Mouse (Mus musculus) frontal cortex, postnatal 14 days (tissue): Measurements from ENCODE around the gene Thsd7a.

Source experiments
- DNase-seq, 2 experiments: peaks; one replicate each; pipeline ENCODE4 v3.0.0; 2022; ENCODE audit warnings: low spot score in 2 of 2

Gene Thsd7a

DNA sequence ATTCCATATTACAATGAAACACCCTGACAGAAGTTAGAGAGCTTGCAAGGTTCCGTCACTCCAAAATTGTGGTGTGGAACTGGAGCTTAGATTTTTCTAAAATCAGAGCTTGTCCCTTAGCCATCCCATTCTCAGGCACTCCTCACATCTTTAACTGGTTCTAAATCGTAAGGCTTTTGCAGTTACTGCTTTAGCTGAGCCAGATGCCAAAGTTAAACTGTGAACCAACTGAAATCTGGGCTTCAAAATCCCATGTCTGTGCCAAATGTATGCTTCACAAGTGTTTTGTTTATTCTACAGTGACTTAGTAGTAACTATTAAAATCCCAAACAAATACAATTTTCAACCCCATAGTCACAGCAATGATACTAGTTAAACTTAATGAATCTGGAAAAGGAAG, 242.3 kb downstream of the Thsd7a start:
- DNase-seq, result no peak

- DNase-seq, result no peak
These were observed 245.3 kb downstream of the Thsd7a start for GRCm38 (mm10) chr6:12503867-12504266.

GRCm38 (mm10) chr6:12500888-12501287, 248.3 kb downstream of the Thsd7a start:
- DNase-seq, result no peak

GRCm38 (mm10) chr6:12499866-12500265, 249.3 kb downstream of the Thsd7a start:
- no peak for DNase-seq

DNA sequence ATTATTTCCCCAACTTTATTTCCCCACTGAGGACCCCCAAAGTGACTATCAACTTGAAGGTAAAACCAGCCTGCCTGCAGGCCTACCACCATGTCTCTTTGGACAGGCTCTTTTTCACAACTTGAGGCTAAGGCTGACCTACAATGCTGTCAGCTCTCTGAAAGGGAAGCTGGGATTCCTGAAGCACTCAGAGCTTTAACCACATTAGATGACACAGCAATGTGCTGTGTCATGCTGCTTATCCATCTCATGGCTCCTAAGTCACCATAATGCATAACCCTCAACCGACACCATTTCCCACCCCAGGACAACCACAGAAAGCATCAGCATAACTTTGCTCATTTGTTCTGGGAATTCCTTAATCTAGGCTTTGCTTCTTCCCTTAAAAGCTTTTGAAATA, 255.6 kb downstream of the Thsd7a start:
- no peak for DNase-seq

DNA sequence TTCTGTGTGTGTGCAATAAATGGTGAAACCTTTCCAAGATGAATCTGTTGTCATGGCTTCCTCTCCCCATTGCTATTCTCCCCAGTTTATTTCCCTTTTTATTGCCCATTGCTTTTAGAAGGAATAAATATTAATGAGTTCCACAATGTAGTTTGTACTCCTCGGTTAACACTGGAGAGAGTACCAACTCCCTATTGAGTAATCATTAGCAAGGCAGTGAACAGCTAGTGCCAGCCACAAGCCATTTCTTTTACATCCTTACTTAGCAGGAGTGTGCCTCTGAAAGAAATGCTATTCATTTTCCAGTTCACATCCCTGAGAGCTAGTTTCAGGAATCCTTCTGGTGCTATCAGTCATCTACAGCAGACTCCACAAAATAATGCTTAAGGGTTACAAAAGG, 260.3 kb downstream of the Thsd7a start:
- DNase-seq, result no peak

DNA sequence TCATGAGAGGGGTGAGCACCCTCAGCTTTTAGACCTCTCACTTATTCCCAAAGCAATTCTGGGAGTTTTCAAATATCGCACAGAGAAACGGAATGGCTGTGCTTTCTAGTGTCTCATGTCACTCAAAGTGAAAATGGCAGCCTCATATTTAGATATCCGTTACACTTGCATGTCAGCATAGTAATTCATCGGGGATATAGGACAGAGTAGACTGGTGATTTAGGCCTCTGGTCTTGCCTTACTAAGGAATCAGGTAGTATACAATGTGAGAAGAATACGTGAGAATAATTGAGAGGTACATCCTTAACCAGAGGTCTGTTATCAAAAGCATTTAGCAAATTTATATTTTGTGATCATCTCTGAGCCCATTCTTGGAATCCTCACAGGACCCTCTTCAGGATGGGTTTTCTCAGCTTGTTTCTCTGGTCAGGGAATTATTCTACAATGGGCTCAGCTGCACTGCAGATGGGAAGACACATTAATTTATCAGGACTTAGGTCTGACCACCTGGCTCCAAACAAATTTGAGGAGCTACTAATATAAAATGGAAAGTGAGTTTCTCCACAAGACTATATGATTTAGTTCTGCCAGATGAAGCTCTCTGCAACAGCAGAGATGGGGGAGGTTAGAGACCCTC, 267.6 kb downstream of the Thsd7a start:
- no peak for DNase-seq

DNA sequence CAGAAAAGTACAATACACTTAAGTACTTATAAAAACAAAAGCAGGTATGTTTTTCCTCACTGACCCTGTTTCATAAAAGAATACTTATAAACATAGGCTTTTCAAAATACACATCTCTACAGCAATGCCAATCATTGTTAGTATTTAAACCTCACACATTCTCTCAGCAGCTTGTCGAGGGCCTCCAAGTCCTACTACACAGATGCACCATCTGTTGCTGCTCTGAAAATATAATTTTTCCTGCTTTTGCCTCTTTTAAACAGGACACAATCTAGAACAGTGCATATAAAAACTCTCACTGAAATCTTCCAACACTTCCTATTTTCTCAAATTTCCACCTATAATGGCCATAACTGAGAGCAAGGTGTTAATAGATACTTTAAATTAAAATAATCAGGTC, 270.9 kb downstream of the Thsd7a start:
- no peak for DNase-seq

GRCm38 (mm10) chr6:12470935-12471334, 278.3 kb downstream of the Thsd7a start:
- DNase-seq, result no peak

- no peak for DNase-seq
These were observed 281.7 kb downstream of the Thsd7a start for GRCm38 (mm10) chr6:12467339-12468124.

GRCm38 (mm10) chr6:12458841-12459240, 290.4 kb downstream of the Thsd7a start:
- DNase-seq, result no peak

GRCm38 (mm10) chr6:12457451-12457850, 291.8 kb downstream of the Thsd7a start:
- DNase-seq, result no peak

DNA sequence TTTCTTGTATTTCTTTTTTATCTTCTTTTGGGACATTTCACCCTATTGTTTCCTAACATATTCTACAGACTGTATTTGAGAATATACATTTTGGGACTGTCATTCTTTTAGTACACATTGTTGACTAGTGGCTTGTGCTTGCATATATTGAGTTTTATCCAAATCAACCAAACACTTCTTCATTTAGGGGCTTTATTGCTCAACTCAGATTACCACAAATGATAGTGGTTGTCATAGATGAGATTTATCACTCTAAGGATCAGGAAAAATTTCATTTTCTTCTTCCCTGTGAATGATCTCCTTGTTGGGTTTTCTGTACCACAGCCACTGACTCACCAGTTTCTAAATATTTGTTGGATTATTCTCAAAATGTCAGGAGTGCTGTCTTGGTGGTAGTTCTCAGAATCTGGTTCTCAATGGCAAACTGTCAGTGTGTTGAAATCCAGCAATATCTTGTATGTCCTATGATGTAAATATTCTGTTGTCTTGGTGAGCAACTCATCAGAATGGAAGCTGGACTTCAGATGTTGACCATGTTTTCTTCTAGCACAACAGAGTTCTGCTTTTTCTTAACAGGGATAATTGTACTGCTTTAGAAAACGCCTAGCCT, 294.2 kb downstream of the Thsd7a start:
- no peak for DNase-seq

DNA sequence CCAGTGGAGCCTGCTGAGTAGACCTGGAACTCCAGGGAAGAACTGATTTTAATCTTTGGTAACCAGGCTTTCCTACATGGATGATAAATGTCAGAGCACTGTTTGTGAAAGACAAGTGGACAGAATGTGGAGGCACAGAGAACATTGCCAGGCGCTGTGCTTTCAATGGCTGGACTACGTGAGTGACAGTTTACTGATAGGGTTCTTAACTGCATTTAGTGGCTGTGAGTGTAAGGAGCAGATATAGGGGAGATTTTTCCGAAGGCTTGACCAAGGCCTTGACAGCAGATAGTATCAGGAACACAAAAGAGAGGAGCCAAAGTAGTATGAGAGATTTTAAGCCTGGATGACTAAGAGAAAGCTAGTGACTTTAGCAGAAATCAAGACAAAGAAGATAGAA, 295.1 kb downstream of the Thsd7a start:
- DNase-seq, result no peak

GRCm38 (mm10) chr6:12448851-12449250, 300.4 kb downstream of the Thsd7a start:
- no peak for DNase-seq

- DNase-seq, result no peak
These were observed 303.7 kb downstream of the Thsd7a start for GRCm38 (mm10) chr6:12445486-12445885.

- no peak for DNase-seq
These were observed 309.6 kb downstream of the Thsd7a start for GRCm38 (mm10) chr6:12439561-12439960.

GRCm38 (mm10) chr6:12419070-12419469, 330.1 kb downstream of the Thsd7a start:
- DNase-seq, result no peak

DNA sequence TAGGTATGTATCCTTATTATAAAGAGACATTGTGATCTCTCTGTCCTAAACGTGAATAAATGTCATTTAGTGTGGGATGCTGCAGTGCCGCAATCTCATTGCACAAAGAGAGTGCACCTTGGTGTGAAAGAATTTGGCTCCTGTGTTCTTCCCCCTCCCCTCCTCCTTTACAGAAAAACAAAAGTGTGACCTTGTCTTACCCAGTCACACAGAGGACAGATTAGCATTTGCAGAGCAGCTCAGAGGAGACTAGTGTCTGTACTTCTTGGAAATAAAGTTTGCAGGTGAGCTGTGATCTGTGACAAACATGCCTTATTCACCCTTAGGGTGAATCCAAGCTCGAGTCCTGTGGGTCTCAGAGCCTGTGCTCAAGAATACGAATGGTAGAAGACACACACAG, 332.2 kb downstream of the Thsd7a start:
- DNase-seq, result no peak

GRCm38 (mm10) chr6:12404441-12404840, 344.8 kb downstream of the Thsd7a start:
- no peak for DNase-seq

DNA sequence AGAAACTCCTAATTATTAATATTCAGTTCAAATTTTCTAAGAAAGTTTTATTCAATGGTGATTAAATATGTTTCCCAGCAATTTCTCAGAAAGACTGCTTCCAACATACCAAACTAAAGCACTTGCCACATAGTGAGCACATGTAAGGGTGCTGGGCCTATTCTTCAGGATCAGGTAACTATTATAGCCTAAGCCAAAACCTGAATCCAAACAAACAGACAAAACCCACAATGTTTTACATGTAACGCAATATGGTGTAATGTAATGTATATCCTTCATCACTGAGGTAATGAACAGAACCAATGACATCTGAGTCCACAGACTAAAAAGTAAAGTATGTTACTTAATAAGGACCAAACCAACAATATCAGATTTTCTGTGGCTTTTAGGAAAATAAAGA, 346.2 kb downstream of the Thsd7a start:
- no peak for DNase-seq

GRCm38 (mm10) chr6:12397776-12398522, 351.3 kb downstream of the Thsd7a start:
- DNase-seq, result no peak
